Mouse (Mus musculus) forebrain, embryonic 13.5 days (tissue): ENCODE results near the gene Gabra1. TPM values are rescaled to one million over a fixed set of nuclear protein-coding genes. Genes with fewer than 3 reads are reported as not detected.

Source experiments
- polyA plus RNA-seq: library from polyadenylated mRNA; unstranded; fragments of >200 nt; fragmentation: Nextera tagmentation; extraction: Ambion mirVana; gene quantifications from 2 replicates; pipeline ENCODE4 v1.2.1, GENCODE M21; 2015

Gabra1 gene
- polyA plus RNA-seq, 1 experiment from 2014 or later: 2.7 TPM

Other genes with a start within 250 kb of the Gabra1 start
- 39.4 and 46.1 TPM in 2 replicates for gene Gabrg2, start 182.1 kb downstream of the Gabra1 start, polyA plus RNA-seq
- not detected in 2 replicates for gene Gabra6, start 138.1 kb upstream of the Gabra1 start, polyA plus RNA-seq
- 7.8 and 14.1 TPM in 2 replicates for gene Gabrb2, start 236.8 kb upstream of the Gabra1 start, polyA plus RNA-seq